Mouse (Mus musculus): Measurements from ENCODE around the gene Gnaz. TPM values are rescaled to one million over a fixed set of nuclear protein-coding genes. Genes with fewer than 3 reads are reported as not detected.
A peak's percentile ranks its signal among the peaks of the same experiment; 100 is the strongest.

Gnaz gene
- polyA plus RNA-seq, 1 experiment from 2014 or later, result 3.5 TPM

DNA sequence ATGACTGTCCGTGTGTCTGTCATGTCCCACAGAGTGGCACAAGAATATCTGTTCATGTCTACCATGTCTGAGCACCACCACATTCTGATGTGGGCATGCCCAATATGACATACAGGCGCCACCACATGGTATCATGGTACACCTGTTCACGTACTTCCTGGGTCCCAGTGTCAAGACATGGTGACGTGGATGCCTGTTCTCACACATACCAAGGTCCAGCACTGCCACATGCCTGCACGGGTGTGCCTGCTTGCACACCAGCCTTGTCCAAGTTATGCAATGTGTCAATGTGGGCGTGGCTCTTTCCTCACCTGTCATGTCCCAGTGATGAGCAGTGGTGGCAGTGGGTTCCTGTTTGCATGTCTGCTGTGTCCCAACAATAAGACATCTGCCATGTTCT, 34.5 kb upstream of the Gnaz start:
- H3K9me3 ChIP-seq, result no peaks in the 10 kb centered on the region
- H3K4me2 ChIP-seq, result no peak overlapping the region
- WGBS, result 79% methylated on average over 6 of the region's 6 CpGs
- no peaks in the 10 kb centered on the region for H3K27me3 ChIP-seq
- no peak overlapping the region for H3K27ac ChIP-seq
- H3K4me3 ChIP-seq, result no peak overlapping the region
- no peak overlapping the region for H3K9ac ChIP-seq
- no peak for ATAC-seq (ENCODE audit: insufficient number of reproducible peaks, insufficient read depth, low FRiP score, low TSS enrichment, low read depth)
- H3K36me3 ChIP-seq, result no peaks in the 10 kb centered on the region
- H3K4me1 ChIP-seq, result no peaks in the 10 kb centered on the region

DNA sequence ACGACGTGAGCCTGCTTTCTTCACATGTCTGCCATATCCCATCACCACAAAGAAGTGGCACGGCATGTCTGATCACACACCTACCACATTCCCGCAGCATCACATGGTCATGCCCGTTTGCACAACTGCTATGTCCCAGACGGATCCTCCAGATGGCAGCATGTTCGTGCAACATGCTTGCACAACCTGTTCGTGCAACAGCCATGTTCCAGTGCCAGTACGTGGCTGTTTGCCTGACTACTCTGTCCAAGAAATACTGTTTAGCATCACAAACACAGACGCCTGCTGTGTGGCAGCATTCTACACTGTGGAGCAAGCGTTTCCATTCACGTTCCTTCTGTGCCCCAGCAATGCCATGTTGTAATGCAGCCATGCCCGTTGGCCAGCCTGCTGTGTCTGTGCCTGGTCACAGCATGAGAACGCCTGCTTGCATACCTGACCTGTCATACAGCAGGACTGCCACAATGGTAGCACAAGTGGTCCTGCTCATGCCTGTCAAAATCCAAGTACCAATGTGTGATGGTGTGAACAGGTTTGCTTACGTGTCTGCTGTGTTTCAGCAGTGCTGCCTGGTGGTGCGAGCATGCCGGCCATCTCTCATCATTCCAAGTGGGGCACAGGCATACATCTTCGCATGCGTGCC, 33.3 kb upstream of the Gnaz start:
- H3K27ac ChIP-seq, result no peak overlapping the region
- H3K9me3 ChIP-seq, result no peaks in the 10 kb centered on the region
- H3K4me3 ChIP-seq, result no peak overlapping the region
- no peak overlapping the region for H3K9ac ChIP-seq
- 85% methylated on average over 19 of the region's 19 CpGs for WGBS
- no peaks in the 10 kb centered on the region for H3K27me3 ChIP-seq
- H3K4me1 ChIP-seq, result no peaks in the 10 kb centered on the region
- no peaks in the 10 kb centered on the region for H3K36me3 ChIP-seq
- H3K4me2 ChIP-seq, result no peak overlapping the region
- ATAC-seq (ENCODE audit: insufficient number of reproducible peaks, insufficient read depth, low FRiP score, low TSS enrichment, low read depth), result no peak

DNA sequence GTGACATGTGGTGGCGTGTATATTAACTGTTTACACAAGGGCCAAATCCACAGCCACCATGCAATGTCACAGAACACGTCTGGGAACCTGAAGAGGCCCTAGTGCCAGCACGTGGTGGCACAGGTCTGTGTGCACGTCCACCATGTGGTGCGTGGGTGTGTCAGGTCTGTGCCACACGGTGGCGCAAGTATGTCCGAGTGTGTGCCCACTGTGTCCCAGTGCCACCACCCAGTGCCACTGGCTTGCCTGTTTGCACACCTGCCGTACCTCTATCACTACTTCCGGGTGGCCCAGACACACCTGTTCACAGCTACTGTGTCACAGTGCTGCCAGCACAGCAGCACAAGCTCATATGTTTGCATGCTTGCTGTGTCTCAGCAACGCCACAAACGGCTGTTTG, 32.5 kb upstream of the Gnaz start:
- Histone ChIP-seq H3K4me3 (no peak overlapping the region), H3K9ac (no peak overlapping the region), H3K4me2 (no peak overlapping the region), H3K27me3 (no peaks in the 10 kb centered on the region), H3K9me3 (no peaks in the 10 kb centered on the region), H3K36me3 (no peaks in the 10 kb centered on the region), H3K4me1 (no peaks in the 10 kb centered on the region), H3K27ac (no peak overlapping the region)
- WGBS, result 80% methylated on average over 12 of the region's 12 CpGs
- ATAC-seq (ENCODE audit: insufficient number of reproducible peaks, insufficient read depth, low FRiP score, low TSS enrichment, low read depth), result no peak

DNA sequence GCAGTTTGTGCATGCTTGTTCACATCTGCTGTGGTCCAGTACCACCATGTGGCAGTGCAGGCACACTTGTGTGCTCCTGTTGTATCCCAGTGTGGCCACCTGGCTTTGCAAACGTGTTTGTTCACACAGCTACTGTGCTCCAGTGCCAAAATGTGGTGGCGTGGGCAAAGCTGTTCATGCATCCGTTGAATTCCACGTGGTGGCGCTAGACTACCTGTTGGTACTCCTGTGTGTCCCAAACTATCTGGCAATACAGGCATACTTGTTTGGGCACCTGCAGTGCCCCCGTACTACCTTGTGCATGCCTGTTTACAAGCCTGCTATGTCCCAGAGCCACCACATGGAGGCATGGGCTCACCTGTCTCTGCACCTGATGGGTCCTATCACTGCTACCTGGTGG, 32.0 kb upstream of the Gnaz start:
- WGBS, result 28% methylated on average over 6 of the region's 6 CpGs
- Histone ChIP-seq H3K4me3 (no peak overlapping the region), H3K9ac (no peak overlapping the region), H3K36me3 (no peaks in the 10 kb centered on the region), H3K4me2 (no peak overlapping the region), H3K27me3 (no peaks in the 10 kb centered on the region), H3K4me1 (no peaks in the 10 kb centered on the region), H3K27ac (no peak overlapping the region), H3K9me3 (no peaks in the 10 kb centered on the region)
- no peak for ATAC-seq (ENCODE audit: insufficient number of reproducible peaks, insufficient read depth, low FRiP score, low TSS enrichment, low read depth)

DNA sequence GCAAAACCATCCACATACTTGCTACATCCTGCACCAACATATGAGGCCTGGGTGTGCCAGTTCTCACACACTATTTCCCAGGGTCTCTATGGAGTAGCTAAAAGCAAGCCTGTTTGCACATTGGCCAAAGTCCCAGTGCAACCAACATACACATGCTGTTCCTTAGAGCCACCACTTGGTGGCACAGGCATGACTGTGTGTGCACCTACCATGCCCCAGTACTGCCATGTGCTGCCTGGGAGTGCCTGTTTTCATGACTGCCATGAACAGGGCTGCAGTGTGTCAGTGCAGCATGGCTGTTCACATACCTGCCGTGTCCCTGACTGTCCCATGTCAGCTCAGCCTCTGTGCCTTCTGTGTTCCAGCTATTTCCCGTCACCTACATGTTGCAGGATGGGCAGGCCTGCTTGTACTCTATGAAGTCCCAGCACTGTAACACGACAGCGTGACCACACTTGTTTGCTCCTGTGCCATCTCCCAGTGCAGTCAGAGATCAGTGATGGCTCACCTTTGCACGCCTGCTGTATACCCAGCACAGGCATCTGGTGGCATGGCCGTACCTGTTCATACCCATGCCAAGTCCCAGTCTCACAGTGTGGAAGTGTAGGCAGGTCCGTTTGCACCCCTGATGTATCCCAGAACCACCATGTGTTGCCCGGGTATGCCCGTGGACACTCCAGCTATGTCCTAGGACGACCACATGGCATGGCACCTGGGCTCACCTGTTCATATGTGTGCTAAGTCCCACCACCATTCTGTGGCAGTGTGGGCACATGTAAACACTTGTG, 29.8 kb upstream of the Gnaz start:
- Histone ChIP-seq H3K4me1 (no peaks in the 10 kb centered on the region), H3K27ac (no peak overlapping the region), H3K9ac (no peak overlapping the region), H3K4me3 (no peak overlapping the region), H3K9me3 (no peaks in the 10 kb centered on the region), H3K27me3 (no peaks in the 10 kb centered on the region), H3K4me2 (no peak overlapping the region), H3K36me3 (no peaks in the 10 kb centered on the region)
- no peak for ATAC-seq (ENCODE audit: insufficient number of reproducible peaks, insufficient read depth, low FRiP score, low TSS enrichment, low read depth)
- WGBS, result 78% methylated on average over 10 of the region's 10 CpGs

DNA sequence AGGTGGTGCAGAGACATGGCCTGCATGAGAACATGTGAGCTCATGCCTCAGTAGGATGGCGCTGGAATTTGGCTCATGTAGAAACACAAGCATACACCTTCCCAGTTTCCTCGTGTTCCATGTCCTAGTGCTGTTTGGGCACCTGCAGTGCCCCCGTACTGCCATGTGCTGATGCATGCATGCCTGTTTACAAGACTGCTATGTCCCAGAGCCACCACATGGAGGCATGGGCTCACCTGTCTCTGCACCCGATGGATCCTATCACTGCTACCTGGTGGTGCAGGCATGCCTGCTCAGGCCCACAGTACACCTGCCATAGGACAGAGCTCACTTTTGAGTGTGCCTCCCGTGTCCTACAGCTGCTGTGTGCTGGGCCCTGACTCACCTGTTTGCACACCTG, 28.6 kb upstream of the Gnaz start:
- no peak overlapping the region for H3K4me3 ChIP-seq
- 60% methylated on average over 5 of the region's 5 CpGs for WGBS
- no peak overlapping the region for H3K4me2 ChIP-seq
- H3K9me3 ChIP-seq, result no peaks in the 10 kb centered on the region
- H3K4me1 ChIP-seq, result no peaks in the 10 kb centered on the region
- H3K27me3 ChIP-seq, result no peaks in the 10 kb centered on the region
- ATAC-seq (ENCODE audit: insufficient number of reproducible peaks, insufficient read depth, low FRiP score, low TSS enrichment, low read depth), result no peak
- no peak overlapping the region for H3K27ac ChIP-seq
- H3K36me3 ChIP-seq, result no peaks in the 10 kb centered on the region
- H3K9ac ChIP-seq, result no peak overlapping the region

DNA sequence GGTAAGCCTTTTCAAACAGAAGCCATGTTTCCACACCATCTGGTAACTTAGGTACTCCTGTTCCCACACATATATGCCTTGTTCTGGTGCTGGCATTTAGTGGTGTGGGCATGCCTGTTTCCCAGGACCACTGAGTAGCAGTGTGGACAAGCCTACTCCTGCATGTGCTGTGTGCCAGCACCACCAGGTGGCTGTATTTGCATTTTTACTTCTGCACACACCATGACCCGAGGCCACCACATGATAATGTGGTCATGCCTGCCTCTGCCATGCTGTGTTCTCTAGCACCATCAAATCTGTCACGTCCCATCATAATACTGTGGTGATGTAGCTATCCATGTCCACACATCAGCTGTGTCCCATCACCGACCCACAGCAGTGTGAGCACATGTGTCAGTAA, 27.7 kb upstream of the Gnaz start:
- no peaks in the 10 kb centered on the region for H3K4me1 ChIP-seq
- no peaks in the 10 kb centered on the region for H3K36me3 ChIP-seq
- no peak overlapping the region for H3K27ac ChIP-seq
- no peak overlapping the region for H3K4me3 ChIP-seq
- H3K27me3 ChIP-seq, result no peaks in the 10 kb centered on the region
- 58% methylated on average over 3 of the region's 3 CpGs for WGBS
- no peak overlapping the region for H3K4me2 ChIP-seq
- H3K9ac ChIP-seq, result no peak overlapping the region
- ATAC-seq (ENCODE audit: insufficient number of reproducible peaks, insufficient read depth, low FRiP score, low TSS enrichment, low read depth), result no peak
- no peaks in the 10 kb centered on the region for H3K9me3 ChIP-seq

DNA sequence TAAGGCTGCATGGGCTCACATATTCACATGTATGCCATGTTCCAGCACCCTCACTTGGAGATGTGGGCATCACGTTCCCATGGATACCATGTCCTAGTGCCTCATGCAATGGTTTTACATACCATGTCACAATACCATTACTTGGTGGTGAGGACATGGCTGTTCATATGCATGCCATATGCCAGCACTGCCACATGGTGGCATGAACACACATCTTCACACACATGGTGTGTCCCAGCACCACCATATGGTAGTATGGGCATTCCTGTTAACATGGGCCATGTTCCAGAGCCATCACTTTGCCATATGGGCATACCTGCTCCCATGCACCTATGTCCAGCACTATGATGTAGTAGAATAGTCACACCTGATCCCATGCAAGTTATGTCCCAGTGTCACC, 26.2 kb upstream of the Gnaz start:
- no peaks in the 10 kb centered on the region for H3K36me3 ChIP-seq
- H3K9ac ChIP-seq, result no peak overlapping the region
- 95% methylated on average over 1 of the region's 1 CpGs for WGBS
- no peaks in the 10 kb centered on the region for H3K4me1 ChIP-seq
- H3K4me2 ChIP-seq, result no peak overlapping the region
- no peaks in the 10 kb centered on the region for H3K27me3 ChIP-seq
- no peak overlapping the region for H3K4me3 ChIP-seq
- no peaks in the 10 kb centered on the region for H3K9me3 ChIP-seq
- H3K27ac ChIP-seq, result no peak overlapping the region
- ATAC-seq (ENCODE audit: insufficient number of reproducible peaks, insufficient read depth, low FRiP score, low TSS enrichment, low read depth), result no peak

DNA sequence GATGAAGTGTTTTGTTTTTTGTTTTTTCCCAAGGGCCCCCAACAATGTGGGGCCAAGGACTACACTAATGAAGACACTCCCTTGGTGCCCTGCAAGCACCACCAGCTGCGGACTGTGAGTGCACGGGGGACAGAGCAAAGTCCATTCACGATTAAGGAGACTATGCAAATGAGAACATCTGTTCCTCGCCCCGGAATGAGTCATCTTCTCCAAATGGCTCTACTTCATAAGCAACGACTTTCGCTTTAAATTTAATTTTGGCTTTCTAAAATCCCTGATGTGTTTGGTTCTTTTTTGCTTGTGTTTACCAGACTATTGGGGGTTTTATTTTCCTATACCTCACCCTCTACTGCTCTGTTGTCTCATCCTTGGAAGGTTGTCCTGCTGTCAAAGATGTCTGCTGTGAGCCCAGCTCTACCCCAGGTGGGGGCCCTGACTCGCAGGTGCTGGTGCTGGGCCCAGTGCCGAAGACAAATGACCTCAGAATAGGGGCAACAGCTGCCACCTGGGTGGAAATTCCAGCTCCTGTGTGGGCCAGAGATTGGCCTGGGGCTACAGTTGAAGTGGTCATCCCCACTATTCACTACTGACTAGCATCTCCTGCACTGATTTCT, 14.0 kb upstream of the Gnaz start:
- Histone ChIP-seq H3K4me3 (no peak overlapping the region), H3K4me2 (no peak overlapping the region), H3K36me3 (no peaks in the 10 kb centered on the region), H3K9me3 (no peaks in the 10 kb centered on the region), H3K4me1 (no peaks in the 10 kb centered on the region), H3K27ac (no peak overlapping the region), H3K9ac (no peak overlapping the region), H3K27me3 (no peaks in the 10 kb centered on the region)
- WGBS, result 47% methylated on average over 9 of the region's 9 CpGs
- ATAC-seq (ENCODE audit: insufficient number of reproducible peaks, insufficient read depth, low FRiP score, low TSS enrichment, low read depth), result no peak

DNA sequence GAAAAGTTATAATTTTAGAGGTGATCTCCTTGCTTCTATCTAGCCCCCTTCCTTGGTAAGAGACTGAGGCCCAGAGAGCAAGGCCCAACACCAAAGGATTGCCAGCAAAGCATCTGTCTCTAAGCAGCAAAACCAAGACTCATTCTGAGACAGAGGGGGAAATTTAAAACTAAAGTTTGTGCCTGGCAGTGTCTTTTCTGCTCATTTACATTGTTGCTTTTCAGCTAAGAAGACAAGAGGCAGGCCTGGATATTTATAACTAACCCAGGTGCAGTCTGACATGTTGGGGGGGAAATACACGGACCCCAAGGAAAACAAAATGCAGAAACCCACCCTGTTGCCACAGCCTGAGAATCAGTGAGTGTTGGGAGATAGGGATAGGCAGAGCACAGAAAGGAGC, 2.6 kb upstream of the Gnaz start:
- 78% methylated on average over 1 of the region's 1 CpGs for WGBS
- peaks cover 35% of the 10 kb centered on the region for H3K27me3 ChIP-seq

DNA sequence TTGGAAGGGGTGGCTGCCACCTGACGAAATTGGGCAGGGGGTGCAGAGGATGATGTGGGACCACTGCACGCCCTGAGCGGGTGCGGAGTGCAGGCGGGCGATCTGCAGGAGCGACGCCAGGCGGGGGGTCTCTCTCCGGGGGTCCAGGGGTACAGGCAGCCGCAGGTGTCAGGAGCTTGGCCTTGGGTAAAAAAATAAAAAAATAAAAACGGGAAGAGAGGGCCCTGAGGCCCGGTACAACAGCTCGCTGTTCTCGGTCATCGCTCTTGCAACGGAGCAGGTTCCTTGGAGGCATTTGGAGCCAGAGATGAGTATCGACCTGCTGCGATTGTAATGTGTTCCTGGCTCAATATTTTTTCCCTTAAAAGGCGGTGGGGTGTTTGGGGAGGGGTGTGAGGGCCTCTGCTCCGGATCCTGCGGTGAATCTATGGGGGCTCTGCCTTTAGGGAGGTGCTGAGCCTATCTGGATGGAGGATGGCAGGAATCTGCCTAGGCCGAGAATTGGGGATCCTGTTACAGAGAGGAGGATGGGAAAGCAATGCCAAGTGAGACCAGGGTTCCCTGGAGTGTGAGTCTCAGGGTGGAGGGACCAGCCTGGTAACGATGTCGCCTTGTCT, 782 bp downstream of the Gnaz start:
- 1% methylated on average over 25 of the region's 25 CpGs for WGBS
- H3K9ac ChIP-seq, result peak overlapping the region; percentile 71

More for the DNA sequence above, 2.6 kb upstream of the Gnaz start:
- ATAC-seq (ENCODE audit: insufficient number of reproducible peaks, insufficient read depth, low FRiP score, low TSS enrichment, low read depth), result no peak
- peaks cover 16% of the 10 kb centered on the region for H3K4me1 ChIP-seq
- H3K9ac ChIP-seq, result no peak overlapping the region
- no peak overlapping the region for H3K4me2 ChIP-seq
- no peaks in the 10 kb centered on the region for H3K36me3 ChIP-seq
- no peaks in the 10 kb centered on the region for H3K9me3 ChIP-seq
- H3K4me3 ChIP-seq, result no peak overlapping the region
- no peak overlapping the region for H3K27ac ChIP-seq

More for the DNA sequence above, 782 bp downstream of the Gnaz start:
- Histone ChIP-seq H3K4me1 (peaks cover 16% of the 10 kb centered on the region), H3K4me3 (peak overlapping the region; percentile 64), H3K4me2 (peak overlapping the region; percentile 95), H3K36me3 (no peaks in the 10 kb centered on the region), H3K9me3 (no peaks in the 10 kb centered on the region), H3K27ac (no peak overlapping the region), H3K27me3 (peaks cover 35% of the 10 kb centered on the region)
- no peak; the same call in 1 of the 2 replicates for ATAC-seq (ENCODE audit: insufficient number of reproducible peaks, insufficient read depth, low FRiP score, low TSS enrichment, low read depth)

Data from embryonic facial prominence, embryonic 13.5 days (tissue).